Mouse (Mus musculus) gastrocnemius, adult 2 months (tissue): ENCODE results near the gene Myl4. TPM values are rescaled to one million over a fixed set of nuclear protein-coding genes. Genes with fewer than 3 reads are reported as not detected.

ENCODE experiments used
- DNase-seq: peaks from one replicate; pipeline ENCODE4 v3.0.0; 2022
- H3K27ac ChIP-seq: fragments of 200-600 bp; 2 replicates; pipeline ENCODE4 v1.8.1; 2022; ENCODE audit warnings: mild to moderate bottlenecking
- H3K4me3 ChIP-seq: fragments of 200-600 bp; 2 replicates; pipeline ENCODE4 v1.8.1; 2022; ENCODE audit warnings: mild to moderate bottlenecking, moderate library complexity
- CTCF ChIP-seq: fragments of 200-600 bp; IDR thresholded peaks from 2 replicates; pipeline ENCODE4 v1.8.1; 2022; ENCODE audit warnings: antibody characterized with exemption, mild to moderate bottlenecking, moderate library complexity
- intact Hi-C: fragments of 180-260 bp; cut with DNase I; formaldehyde crosslinking; loops from one replicate; pipeline ENCODE4 v1.15.1; 2025
- total RNA-seq, 2 experiments: library from RNA; stranded (reverse); gene quantifications; 2 replicates each; pipeline ENCODE4 v1.2.3; 2021

Gene Myl4
- total RNA-seq, 2 experiments from 2014 or later: 2.9 to 8.1 TPM

- Histone ChIP-seq H3K4me3 (no peak overlapping the region), H3K27ac (no peak overlapping the region)
- intact Hi-C loops: no loop called here
- DNase-seq: no peak
- TF ChIP-seq CTCF: no peak
Measured at GRCm38 (mm10) chr11:104630185-104630835, 79.8 kb downstream of the Myl4 start.

- no peak for TF ChIP-seq CTCF
- no peak overlapping the region for H3K27ac ChIP-seq
- no peak overlapping the region for H3K4me3 ChIP-seq
- intact Hi-C loops: no loop called here
- DNase-seq: no peak
Measured at GRCm38 (mm10) chr11:104631306-104631705, 80.8 kb downstream of the Myl4 start.

- intact Hi-C loops: no loop called here
Measured at GRCm38 (mm10) chr11:104637010-104637409, 86.5 kb downstream of the Myl4 start.

GRCm38 (mm10) chr11:104638006-104638405 is 87.5 kb downstream of the Myl4 start:
- Histone ChIP-seq H3K4me3 (no peak overlapping the region), H3K27ac (no peak overlapping the region)
- no peak for TF ChIP-seq CTCF
- no peak for DNase-seq
- intact Hi-C loops: no loop called here

More at GRCm38 (mm10) chr11:104637010-104637409, 86.5 kb downstream of the Myl4 start:
- no peak overlapping the region for H3K4me3 ChIP-seq
- no peak overlapping the region for H3K27ac ChIP-seq
- no peak for DNase-seq
- TF ChIP-seq CTCF: no peak

GRCm38 (mm10) chr11:104638906-104639305 is 88.4 kb downstream of the Myl4 start:
- no peak overlapping the region for H3K27ac ChIP-seq
- intact Hi-C loops: no loop called here
- no peak overlapping the region for H3K4me3 ChIP-seq
- no peak for TF ChIP-seq CTCF
- DNase-seq: no peak

- intact Hi-C loops: no loop called here
- H3K27ac ChIP-seq: no peak overlapping the region
- TF ChIP-seq CTCF: no peak
- DNase-seq: no peak
- no peak overlapping the region for H3K4me3 ChIP-seq
Measured at GRCm38 (mm10) chr11:104639634-104640033, 89.2 kb downstream of the Myl4 start.

GRCm38 (mm10) chr11:104640894-104641293 is 90.4 kb downstream of the Myl4 start:
- intact Hi-C loops: no loop called here
- no peak for DNase-seq
- H3K27ac ChIP-seq: no peak overlapping the region
- H3K4me3 ChIP-seq: no peak overlapping the region
- no peak for TF ChIP-seq CTCF

- H3K27ac ChIP-seq: no peak overlapping the region
- intact Hi-C loops: no loop called here
- TF ChIP-seq CTCF: no peak
- no peak overlapping the region for H3K4me3 ChIP-seq
- no peak for DNase-seq
Measured at GRCm38 (mm10) chr11:104643236-104643635, 92.8 kb downstream of the Myl4 start.

Other genes with a start within 250 kb of the Myl4 start
- gene Kansl1, start 81.8 kb upstream of the Myl4 start, total RNA-seq: 10 to 100 TPM; 19.8 to 20.2 TPM
- 10 to 100 TPM; 25.9 to 27.5 TPM for gene Cdc27, start within 50 bp of the Myl4 start, total RNA-seq
- gene Itgb3, start 57.3 kb downstream of the Myl4 start, total RNA-seq: 1 to 10 TPM in 1 of 2 experiments, under 1 TPM in 1; 0.54 to 1.3 TPM
- not detected for gene Gm11639, start 135.0 kb downstream of the Myl4 start, total RNA-seq